8 mouse cellular contexts compared by ENCODE assay signal in genomic region chr12:12938850-12939249, GRCm38 (mm10). TPM values are rescaled to one million over a fixed set of nuclear protein-coding genes. Genes with fewer than 3 reads are reported as not detected.
DNase-seq lines count a peak whose midpoint lies in the region; ATAC-seq lines count a peak whose summit lies in the region.

No protein-coding gene starts in this region.

- peaks cover 9% of the 10 kb centered on the region; the same call in 1 of the 2 replicates for H3K4me1 ChIP-seq in erythroblast, embryonic 14.5 days (ENCODE audit: control insufficient read depth)
- H3K4me1 ChIP-seq in limb, embryonic 13.5 days = peaks cover 50% of the 10 kb centered on the region
- H3K4me1 ChIP-seq in midbrain, embryonic 16.5 days (ENCODE audit: control insufficient read depth, insufficient read depth, low read length) = peaks cover 11% of the 10 kb centered on the region

- peaks cover 74% of the 10 kb centered on the region for H3K27me3 ChIP-seq in erythroblast, embryonic 14.5 days (ENCODE audit: control insufficient read depth)
- H3K27me3 ChIP-seq in limb, embryonic 13.5 days = peaks cover 2% of the 10 kb centered on the region; the same call in 1 of the 2 replicates
- no peaks in the 10 kb centered on the region for H3K27me3 ChIP-seq in midbrain, embryonic 16.5 days (ENCODE audit: control insufficient read depth, insufficient read depth, low read depth, low read length)

- no peak for ATAC-seq in erythroblast, adult 5-6 weeks (replicated peaks; ENCODE audit: low FRiP score, poor library complexity, severe bottlenecking)
- no peak for ATAC-seq in limb, embryonic 13.5 days (ENCODE audit: low FRiP score, low read depth)
- ATAC-seq in midbrain, embryonic 16.5 days = 0 out of 2 replicates have a peak, but pooled peaks have one; percentile 1

- H3K4me2 ChIP-seq in limb, embryonic 13.5 days (replicated peaks) = peak overlapping the region; percentile 97
- peak overlapping the region; percentile 90 for H3K4me2 ChIP-seq in midbrain, embryonic 16.5 days (ENCODE audit: low read length)

- H3K27ac ChIP-seq in limb, embryonic 13.5 days = peak overlapping the region; percentile 90
- H3K27ac ChIP-seq in midbrain, embryonic 16.5 days (ENCODE audit: low read length) = peak overlapping the region; percentile 80

- H3K4me3 ChIP-seq in erythroblast, embryonic 14.5 days (replicated peaks) = peak overlapping the region; percentile 14
- peak overlapping the region; percentile 78 for H3K4me3 ChIP-seq in limb, embryonic 13.5 days
- H3K4me3 ChIP-seq in midbrain, embryonic 16.5 days (ENCODE audit: low read depth, low read length) = peak overlapping the region; percentile 73

- peak overlapping the region; percentile 89 for H3K9ac ChIP-seq in limb, embryonic 13.5 days
- peak overlapping the region; percentile 94 for H3K9ac ChIP-seq in midbrain, embryonic 16.5 days (ENCODE audit: low read depth, low read length)

- H3K9me3 ChIP-seq in erythroblast, embryonic 14.5 days (ENCODE audit: control insufficient read depth, low read length) = peaks cover 6% of the 10 kb centered on the region; the same call in 1 of the 2 replicates
- H3K9me3 ChIP-seq in limb, embryonic 13.5 days = no peaks in the 10 kb centered on the region
- no peaks in the 10 kb centered on the region for H3K9me3 ChIP-seq in midbrain, embryonic 16.5 days (replicated peaks; ENCODE audit: control insufficient read depth, low read length, poor library complexity, severe bottlenecking)

- 0% methylated on average over 12 of the region's 12 CpGs for WGBS in limb, embryonic 13.5 days
- 0% methylated on average over 12 of the region's 12 CpGs for WGBS in midbrain, embryonic 16.5 days

- no peaks in the 10 kb centered on the region; the same call in 1 of the 2 replicates for H3K36me3 ChIP-seq in erythroblast, embryonic 14.5 days (ENCODE audit: control insufficient read depth)
- peaks cover 24% of the 10 kb centered on the region for H3K36me3 ChIP-seq in limb, embryonic 13.5 days
- H3K36me3 ChIP-seq in midbrain, embryonic 16.5 days (ENCODE audit: control insufficient read depth, insufficient read depth, low read length) = peaks cover 17% of the 10 kb centered on the region

- peak; percentile 91 for DNase-seq in embryo, embryonic 11 days
- peak; percentile 29 to 63 for DNase-seq in heart, adult 18-20 months
- DNase-seq in kidney, adult 18-20 months = peak; percentile 74
- peak; percentile 51 for DNase-seq in telencephalon, adult 2 months (ENCODE audit: low read depth, low spot score)

RNA-seq across cellular contexts. Expression of gene Mycn, which starts 2.9 kb away (rescaled TPM):
- 0.02 TPM in 1 of 2 replicates, not detected in the other for polyA plus RNA-seq in erythroblast, embryonic 14.5 days (2012)
- total RNA-seq in erythroblast, adult 5-6 weeks (2015; ENCODE audit: low replicate concordance) = not detected in 2 replicates
- 0.56 TPM in 1 of 2 replicates, not detected in the other for total RNA-seq in erythroblast, adult 5-6 weeks (2017; ENCODE audit: low replicate concordance)
- 1 to 10 TPM in 1 of 2 experiments, under 1 TPM in 1; 0.62 to 2.0 TPM for total RNA-seq in heart, adult 18-20 months (2021)
- 47.8 and 51.1 TPM in 2 replicates for polyA plus RNA-seq in limb, embryonic 13.5 days (2015; fragmentation: Nextera tagmentation; extraction: Ambion mirVana)
- 56.2 and 66.4 TPM in 2 replicates for polyA plus RNA-seq in midbrain, embryonic 16.5 days (2015; fragmentation: Nextera tagmentation; extraction: Ambion mirVana)

Comparison
In these comparisons a context has a peak if more than half of its experiments do, and no peak if none do; other contexts are left out.
1. H3K4me3 ChIP-seq: peak in every context shown above with its lines; median percentile 78 in limb, embryonic 13.5 days; 73 in midbrain, embryonic 16.5 days; 14 in erythroblast, embryonic 14.5 days.
2. RNA of gene Mycn, which starts 2.9 kb away (polyA plus RNA-seq): 56.2 to 66.4 TPM in midbrain, embryonic 16.5 days and 47.8 to 51.1 TPM in limb, embryonic 13.5 days; 0.02 TPM in erythroblast, embryonic 14.5 days; every median in the first group is over 10 times any median in the second.
3. Peak in every context shown above with its lines, with median percentiles within 50 percentile points of each other: DNase-seq.